Mouse (Mus musculus) layer of hippocampus, postnatal 36 days (tissue): ENCODE data around the gene Reln. TPM values are rescaled to one million over a fixed set of nuclear protein-coding genes. Genes with fewer than 3 reads are reported as not detected.

Experiments used
- DNase-seq, 2 experiments: peaks; one replicate each; pipeline ENCODE4 v3.0.0; 2022
- total RNA-seq, 2 experiments: library from RNA; stranded (reverse); gene quantifications; 2 replicates each; pipeline ENCODE4 v1.2.3; 2021

Reln gene
- total RNA-seq, 2 experiments from 2014 or later, result 41.4 to 54.1 TPM

DNA sequence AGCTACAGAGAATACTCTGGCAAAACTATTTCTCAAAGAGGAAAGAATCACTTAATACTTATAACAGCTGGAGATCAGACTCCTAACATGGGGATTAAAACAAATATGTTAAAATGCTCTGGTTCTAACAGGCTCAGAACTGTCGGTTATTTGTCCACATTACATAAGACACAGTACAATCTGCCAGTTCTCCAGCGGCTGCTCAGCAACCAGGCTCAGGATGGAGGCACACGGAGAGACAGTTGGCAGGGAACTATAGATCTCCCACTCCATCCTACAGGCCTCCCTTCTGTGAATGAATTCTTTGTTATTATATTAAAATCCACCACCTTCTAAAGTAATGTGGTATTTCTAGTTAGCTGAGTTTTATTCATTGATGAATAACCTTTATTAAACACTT is 37.4 kb downstream of the Reln start:
- peak; percentile 40 to 62 for DNase-seq

DNA sequence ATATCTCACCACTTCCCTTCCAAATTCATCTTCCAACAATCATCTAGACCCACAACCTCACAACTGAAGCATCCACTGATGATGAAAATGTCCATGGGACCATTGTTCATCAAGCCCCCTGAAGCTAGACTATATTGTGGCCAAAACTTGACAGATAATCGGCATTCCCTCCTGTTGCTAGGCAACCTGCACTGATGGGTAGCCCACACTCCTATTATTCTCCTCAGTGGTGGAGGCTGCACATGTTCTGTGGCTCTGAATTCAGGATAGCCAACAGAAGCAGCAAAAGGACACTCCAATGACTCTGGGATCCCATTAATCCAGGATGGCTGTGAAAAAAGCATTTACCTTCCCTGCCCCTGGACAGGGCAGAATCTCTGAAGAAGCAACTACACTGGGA is 40.8 kb downstream of the Reln start:
- DNase-seq, result no peak

DNA sequence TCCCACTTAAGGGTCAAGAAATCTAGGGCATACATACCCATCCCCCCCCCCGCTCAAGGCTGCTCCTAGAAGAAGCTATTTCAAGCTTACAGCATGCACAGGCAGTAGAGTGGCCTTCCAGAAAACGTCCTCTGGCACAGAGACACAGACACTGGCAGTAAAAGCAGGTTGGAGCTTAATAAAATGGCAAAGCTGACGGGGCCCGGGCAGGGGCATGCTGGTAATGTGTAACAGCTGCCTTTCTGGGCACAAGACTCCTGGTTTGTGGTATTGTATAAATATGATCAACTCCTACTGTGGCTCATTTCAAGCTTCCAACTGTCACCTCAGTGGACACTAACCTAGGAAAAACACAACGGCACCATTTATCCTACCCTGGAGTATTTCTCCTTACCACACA is 42.2 kb downstream of the Reln start:
- no peak for DNase-seq

DNA sequence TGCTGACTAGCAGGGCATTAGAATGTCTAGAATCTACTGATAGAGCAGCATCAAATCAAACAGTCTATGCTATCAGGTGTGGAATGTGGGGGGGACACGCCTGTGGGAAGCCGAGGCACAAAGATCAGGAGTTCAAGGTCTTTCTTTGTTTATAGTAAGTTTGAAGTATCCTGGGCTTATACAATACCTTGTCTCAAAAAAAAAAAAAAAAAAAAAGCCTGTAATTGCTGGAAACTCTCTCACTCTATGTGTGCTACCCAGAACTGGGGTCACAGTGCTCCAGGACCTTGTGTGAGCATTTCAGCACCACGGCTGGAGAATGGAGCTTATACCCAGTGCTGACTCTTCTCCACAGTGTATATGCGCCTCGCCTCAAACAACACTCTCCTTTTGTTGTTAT is 43.7 kb downstream of the Reln start:
- no peak for DNase-seq

DNA sequence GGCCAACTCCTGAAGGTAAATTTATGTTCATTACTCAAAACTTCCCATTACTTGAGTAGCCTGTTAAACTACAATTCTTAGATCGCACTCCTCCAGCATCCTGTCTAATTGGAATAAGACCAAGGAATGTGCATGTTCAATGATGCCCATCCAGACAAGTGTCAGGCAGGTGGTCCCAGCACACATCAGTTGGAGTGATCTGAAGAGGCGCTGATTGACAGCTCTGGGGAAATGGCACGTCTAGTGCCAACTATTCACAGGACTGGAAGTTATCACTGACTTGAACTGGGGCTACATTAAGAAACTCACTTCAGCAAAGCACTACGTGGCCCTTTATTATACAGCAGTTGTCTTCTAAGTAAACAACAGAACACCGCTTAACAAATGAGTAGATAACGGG is 44.5 kb downstream of the Reln start:
- DNase-seq, result no peak

DNA sequence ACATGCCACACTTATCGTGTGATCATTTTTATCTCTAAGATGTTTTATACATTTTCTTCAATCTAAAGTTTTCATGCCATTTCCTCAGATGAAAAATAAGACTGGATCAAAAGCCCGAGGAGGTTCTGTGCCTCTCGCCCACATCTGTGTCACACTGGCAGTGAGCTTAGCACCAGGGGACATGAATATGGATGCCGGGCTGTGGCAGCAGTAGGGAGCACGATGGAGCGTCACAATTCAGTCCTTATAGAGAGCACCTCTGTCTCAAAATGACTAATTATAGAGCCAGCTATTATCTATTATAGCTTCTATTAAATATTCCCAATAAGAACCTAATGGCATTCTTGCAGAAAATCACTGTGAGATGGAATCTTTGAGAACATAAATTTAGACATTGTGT is 49.3 kb downstream of the Reln start:
- DNase-seq, result no peak

DNA sequence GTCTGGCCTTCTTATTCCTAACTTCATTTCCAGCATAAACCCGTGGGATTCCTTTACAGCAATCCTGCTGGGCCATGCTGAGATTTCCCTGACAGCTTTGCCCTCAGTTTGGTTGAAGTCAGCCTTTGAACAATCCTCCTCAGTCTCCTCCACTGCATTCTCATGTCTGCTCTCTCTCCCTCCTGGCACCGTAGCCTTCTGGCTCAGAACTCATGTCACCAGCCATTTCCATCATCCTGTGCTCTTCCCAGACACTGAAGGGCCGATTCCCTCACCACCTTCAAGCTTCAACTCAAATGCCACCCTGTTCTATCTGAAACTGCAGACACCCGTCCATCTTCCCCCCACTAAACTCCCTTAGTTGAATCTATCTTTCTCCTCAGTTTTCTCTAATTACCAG is 53.1 kb downstream of the Reln start:
- no peak for DNase-seq

DNA sequence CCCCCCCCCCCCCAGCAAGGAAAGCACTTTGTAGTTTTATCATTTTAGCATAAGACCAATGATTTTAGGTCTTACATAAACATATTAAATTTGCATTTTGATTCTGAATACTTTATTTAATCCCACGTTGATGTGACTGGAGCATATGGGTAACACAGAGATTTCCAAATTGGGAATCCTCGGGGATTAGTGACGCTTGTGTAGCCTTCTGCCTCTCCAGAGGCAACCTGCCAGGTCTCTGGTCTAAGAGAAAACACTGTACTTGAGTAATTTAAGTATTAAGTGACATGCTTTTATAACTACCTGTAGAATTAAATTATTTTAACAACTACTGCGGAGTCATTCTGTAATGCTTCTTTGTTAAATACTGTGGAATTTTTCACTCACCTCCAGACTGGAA is 59.1 kb downstream of the Reln start:
- no peak for DNase-seq

DNA sequence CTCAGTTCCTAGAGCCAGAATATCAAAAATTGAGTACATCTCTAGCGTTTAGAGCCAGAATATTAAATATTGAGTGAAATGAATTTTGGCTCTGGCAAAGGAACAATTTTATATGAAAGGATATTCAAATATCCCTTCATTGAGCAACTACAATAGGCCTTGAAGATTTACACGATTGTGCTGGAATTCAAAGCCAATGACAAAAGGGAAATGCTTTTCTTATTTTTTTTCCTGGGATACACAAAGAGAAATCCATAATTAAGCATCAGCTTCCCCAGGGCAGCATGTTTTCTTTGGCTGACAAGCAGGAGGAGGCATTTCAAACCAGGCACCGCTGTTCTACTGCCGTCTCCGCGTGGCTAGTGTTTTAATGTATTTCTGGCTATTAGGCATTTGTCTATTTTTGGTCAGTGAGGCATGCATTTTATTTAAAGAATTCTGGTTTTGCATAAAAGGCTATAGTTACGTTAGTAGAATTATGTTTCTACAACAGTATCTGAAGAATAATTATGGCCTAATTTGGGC is 62.3 kb downstream of the Reln start:
- DNase-seq, result no peak

DNA sequence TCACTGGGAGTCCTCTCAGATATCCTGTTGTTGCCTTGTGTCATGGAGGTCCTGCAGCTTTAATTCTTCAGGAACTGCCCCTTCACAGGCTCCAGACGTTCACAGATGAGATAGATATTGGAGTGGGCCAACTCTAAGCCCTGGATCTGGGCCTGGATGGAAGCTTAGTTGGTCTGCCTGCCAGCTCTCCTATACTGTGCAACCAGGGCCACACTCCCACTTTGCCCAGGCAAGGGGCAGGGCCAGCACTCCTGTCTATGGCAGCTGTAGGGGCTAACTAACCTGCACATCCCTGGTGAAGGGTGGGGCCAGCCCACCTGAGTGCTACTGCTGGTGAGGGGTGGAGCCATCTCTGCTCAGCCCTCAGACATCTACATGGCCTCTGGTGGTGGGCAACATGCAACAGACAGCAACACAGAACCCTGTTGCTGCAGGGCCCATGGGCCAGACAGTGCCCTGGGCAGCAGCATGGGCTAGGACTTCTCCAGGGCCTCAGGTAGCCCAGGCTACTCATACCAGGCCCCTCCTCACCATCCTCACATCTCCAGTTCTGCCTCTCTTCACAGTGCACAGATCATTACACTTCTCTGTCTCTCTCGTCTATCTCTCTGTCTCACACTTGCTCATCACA is 63.9 kb downstream of the Reln start:
- no peak for DNase-seq

DNA sequence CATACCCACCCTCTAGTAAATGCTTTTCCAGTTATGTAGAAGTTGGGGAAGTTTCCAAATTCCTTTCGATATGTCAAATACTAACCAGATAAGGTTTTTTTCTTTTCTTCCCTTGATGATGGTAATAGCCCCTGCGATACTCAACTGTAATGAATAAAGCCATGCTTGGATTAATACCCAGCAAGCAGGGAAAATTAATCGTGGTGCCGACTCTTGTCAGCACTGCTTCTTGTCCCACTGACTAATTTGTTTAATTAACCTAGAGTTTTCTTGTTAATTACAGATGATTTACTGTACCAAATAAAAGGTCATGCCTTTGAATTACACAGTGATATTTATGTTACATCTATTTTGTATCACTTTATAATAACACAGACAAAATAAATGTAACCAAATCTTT is 65.3 kb downstream of the Reln start:
- DNase-seq, result no peak

DNA sequence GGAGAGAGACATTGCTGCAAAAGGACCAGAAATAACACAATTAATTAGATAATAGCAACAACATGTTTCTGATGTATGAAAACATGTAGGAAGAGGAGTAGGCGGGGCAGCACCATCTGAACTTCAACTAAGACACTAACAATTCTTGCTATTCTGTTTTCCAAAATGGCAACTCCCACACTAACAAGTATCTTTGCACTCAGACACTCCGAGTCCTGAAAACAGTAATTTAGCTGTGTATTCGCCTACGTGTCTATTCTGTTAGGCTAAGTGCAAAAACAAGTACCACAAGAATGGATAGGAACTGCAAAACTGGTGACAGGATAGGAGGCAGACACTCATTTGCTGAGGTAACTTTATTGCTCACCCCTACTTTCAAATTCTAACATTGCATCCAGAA is 70.4 kb downstream of the Reln start:
- DNase-seq, result no peak

DNA sequence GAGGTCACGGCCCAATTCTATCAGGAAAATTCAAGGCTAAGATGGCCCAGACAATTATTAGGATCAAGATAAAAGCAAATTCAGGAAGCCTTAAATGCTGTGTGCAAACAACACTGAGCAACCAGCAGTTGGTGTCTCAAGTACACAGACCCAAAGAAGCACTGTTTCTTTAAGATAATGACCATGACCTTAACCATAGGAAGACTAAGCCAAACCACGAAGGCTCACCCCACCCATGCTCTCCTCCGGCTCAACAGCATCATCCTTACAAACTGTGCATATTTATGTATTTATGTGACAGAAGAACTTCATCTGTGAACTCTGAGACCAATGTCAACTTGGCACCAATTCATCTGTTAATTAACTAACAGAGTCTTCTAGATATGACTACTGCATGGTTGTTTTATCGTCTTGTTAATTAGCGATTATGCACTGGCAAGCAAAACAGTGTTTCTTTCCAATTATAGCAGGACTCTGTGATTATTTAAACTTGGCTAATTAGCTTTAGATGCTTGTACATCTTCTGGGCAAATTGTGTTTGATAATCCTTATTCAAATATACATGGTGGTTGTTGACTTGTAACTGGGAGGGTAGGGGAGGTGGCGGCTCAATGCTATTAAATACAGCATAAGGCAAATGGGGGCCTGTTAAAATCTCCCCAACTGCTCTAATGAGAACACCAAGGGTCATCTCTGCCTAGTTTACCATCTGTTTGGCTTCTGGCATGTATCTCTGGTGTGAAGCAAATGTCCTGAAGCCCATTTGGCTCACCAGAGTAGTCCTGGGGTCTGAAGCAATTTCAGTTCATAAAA is 77.8 kb downstream of the Reln start:
- no peak for DNase-seq

DNA sequence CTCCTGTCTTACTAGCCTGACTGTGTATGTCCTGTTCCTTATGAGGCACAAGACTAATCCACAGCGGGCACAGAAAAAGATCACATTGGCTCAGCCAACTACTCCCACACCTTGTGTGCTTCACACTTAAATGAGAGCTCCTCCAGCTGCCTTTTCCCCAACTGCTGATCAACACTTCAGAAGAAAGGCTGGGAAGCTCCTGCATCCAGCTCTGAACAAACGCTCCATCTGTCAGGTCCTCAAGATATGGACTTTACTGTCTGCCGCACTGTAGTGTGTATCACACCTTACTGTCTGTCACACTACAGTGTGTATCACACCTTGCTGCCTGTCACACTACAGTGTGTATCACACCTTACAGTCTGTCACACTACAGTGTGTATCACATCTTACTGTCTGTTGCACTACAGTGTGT is 82.1 kb downstream of the Reln start:
- DNase-seq, result no peak

DNA sequence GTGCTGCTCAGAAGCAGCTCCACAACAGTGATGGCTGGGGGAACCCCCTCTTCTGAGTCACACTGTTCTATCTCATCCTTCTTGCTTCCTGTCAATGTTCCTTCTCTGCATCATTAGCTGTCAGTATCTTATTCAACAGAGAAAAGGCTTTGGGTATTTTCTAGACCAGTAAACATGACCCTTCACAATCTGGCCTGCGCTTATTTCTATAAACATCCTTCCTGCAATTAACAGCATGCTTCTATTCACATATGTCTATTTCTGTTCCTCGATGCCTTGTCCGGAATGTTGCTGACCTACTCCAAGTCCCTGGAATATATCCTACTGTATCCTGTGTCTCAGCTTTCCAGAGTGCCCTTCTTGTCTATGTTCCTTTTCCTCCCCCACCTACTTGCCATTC is 89.2 kb downstream of the Reln start:
- no peak for DNase-seq

DNA sequence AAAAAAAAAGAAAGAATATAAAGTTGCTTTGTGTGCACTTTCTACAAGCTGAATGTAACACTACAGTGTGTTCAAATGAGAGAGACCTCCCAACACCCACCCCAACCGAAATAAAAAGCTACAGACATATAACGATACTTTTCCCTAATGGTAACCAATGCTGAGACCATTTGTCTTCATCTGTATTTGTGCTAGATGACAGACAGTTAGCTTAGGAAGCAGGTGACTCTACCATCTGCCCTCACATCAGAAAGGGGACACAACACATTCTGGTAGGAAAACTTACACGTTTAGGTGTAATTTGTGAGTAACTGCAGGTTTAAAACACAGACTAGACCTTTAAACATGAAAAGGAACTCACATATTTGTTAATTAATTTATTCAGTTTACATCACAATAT is 90.6 kb downstream of the Reln start:
- DNase-seq, result no peak

DNA sequence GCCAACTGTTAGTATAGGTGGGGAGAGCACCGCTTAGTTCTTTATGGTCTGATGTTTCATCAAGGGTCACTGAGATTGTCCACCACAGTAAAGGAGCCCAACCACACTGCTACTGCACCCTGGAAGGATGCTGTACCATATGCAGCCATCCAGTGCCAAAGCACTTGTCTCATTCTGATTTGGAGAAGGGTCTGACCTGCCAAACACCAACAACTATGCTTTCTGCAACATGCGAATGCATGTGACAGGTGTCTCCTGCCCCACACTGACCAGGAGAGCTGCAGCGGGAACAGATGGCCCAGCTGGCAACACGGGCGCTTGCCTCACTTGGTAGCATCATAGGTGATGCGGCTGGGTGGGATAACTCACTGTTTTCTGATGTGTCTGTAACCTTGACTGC is 91.2 kb downstream of the Reln start:
- no peak for DNase-seq

DNA sequence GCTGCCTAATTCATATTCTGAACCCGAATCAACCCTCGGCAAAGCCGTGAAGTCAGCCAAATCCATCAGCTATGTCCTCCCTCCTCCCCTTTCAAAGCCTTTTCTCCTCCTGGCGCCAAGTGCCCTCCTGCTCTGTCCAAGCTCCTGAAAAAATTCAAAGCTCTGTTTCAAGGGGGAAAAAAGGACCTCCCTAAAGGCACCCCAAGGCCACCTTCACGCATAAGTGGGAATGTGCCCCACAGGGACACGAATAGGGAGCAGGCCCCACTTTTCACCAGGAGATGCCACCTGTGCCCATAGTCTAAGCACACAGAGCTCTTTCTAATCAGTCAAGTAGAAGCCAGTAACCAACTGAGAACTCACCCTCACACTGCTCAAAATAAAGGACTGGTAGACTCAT is 96.7 kb downstream of the Reln start:
- no peak for DNase-seq

DNA sequence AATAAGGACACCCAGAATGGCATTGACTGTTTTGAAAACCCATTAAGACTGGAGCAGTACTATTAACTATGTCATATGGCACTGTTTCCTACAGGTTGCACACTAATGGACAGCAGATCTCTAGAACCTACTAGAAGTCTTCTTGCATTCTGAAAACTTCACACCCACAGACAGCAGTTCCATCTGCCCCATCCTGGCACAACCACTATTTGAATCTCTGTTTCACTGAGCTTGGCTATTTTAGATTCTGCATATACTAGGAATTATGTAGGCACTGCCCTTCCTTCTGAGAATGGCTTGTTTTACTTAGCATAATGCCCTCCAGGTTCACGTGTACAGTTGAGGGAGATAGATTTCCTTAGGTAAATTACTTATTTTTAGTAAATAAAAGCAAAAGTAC is 99.4 kb downstream of the Reln start:
- DNase-seq, result no peak

DNA sequence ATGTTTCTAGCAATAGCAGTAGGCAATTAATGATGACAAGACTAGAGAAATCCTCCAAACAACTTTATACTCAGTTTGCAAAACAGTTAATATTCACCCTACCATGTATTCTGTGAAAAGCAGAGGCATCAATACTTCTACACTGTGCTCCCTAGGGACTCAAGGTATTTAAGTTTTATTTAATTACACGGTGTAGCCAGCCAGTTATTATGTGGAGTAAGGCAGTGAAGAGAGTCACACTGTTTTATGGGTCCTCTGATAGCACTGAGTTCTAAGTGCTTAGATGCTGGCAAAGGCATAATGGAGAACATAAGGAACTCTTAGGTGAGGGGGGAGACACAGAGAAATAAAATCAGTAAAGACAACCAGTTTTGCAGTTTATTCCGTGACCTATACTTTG is 101.0 kb downstream of the Reln start:
- no peak for DNase-seq

DNA sequence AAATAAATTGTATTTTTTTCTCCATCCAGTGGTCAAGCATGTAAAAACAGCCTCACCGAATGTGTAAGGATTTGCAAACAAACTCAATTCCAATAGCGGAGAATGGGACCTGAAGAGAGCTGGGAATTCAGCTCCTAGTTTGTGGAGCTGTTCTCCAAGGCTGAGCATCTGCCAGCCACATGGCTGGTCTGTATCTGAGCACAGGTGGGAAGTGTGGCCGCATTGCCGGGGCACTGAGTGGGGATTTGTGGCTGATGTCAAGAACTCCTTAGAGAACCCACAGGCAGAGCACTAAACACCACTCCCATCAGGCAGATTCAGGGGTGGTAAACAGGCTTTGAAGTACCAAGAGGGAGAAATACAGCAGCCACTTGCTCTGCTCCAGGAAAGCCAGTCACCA is 102.9 kb downstream of the Reln start:
- DNase-seq, result no peak

DNA sequence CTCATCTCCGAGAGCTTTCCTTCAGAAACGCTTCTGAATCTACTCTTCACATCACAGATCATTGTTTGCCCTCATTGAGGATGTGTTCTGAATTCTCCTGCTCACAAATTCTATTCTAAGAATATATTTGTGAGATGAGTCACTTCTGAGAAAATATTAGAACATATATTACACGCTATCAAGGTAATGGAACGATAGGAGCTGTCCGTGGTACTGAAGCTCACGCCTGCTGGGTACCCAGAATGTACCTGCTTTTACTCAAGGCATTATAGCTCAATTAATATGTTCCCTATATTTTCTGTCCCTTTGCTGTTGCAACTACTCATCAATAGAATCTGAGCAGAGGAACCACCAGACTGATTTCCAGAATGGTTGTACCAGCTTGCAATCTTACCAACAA is 107.7 kb downstream of the Reln start:
- DNase-seq, result no peak

DNA sequence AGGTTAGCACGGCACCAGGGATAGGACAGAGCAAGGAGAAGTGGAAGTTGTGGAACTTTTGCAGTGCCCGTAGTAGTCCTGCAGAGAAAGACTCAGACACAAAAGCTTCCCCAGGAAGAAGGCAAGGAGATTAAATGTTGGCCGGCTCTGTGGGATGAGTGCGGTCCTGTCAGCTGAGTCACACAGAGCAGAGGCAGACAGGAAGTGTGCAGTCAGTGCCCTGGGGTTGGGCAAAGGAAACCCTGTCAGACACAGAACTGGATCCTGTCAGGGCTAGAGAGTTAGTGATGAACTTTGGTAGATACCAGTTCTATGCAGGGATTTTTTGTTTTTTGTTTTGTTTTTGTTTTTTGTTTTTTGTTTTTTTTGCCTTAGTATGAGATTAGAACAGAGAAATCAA is 120.0 kb downstream of the Reln start:
- DNase-seq, result no peak

DNA sequence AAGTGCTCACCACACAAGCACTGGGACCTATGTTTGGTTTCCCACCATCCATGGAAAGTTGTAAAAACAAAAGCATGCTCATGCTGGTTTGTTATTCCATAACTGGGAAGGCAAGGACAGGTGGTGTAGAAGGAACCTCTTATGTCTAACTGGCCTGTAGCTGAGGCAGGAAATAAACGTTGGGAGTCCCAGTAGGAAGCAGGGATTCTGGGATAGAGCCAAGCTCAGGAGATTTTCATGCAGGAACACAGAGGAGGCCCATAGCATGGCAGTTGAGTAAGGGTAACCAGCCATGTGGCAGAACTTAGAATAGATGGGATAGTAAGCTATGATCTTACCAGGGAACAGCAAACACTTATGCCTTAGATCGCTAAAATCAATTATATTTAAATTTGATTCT is 120.6 kb downstream of the Reln start:
- no peak for DNase-seq
